Mouse (Mus musculus) MEL (cell line): ENCODE measurements around the gene Tgif1. TPM values are rescaled to one million over a fixed set of nuclear protein-coding genes. Genes with fewer than 3 reads are reported as not detected.

Experiments used
- DNase-seq: peaks from one replicate; pipeline ENCODE4 v3.0.0; 2011; ENCODE audit warnings: low read depth, low spot score
- H3K27ac ChIP-seq: 2 replicates; pipeline ENCODE4 v1.5.1; 2012; ENCODE audit warnings: low read depth, mild to moderate bottlenecking, control low read depth, low read length, moderate library complexity; ENCODE audit not compliant: control insufficient read depth
- H3K27me3 ChIP-seq, 2 experiments: fragments of 150-350 bp in 1 of 2; sonication (generic) in 1 of 2; 2 replicates each; pipeline ENCODE4 v1.6.1; 2012; ENCODE audit warnings: low read length in 2 of 2, mild to moderate bottlenecking in 2 of 2, improper control_type of control experiment in 1 of 2, moderate library complexity in 1 of 2; ENCODE audit not compliant: insufficient read depth in 2 of 2, control insufficient read depth in 1 of 2
- H3K36me3 ChIP-seq, 2 experiments: 2 replicates each; pipeline ENCODE4 v1.6.1; 2012 to 2014; ENCODE audit warnings: low read length in 2 of 2, improper control_type of control experiment in 1 of 2, inconsistent platforms in 1 of 2, mild to moderate bottlenecking in 1 of 2; ENCODE audit not compliant: insufficient read depth in 2 of 2, control insufficient read depth in 1 of 2
- H3K4me1 ChIP-seq, 2 experiments: fragments of 150-350 bp in 1 of 2; sonication (generic) in 1 of 2; 2 replicates each; pipeline ENCODE4 v1.6.1; 2012; ENCODE audit warnings: low read length in 2 of 2, improper control_type of control experiment in 1 of 2, mild to moderate bottlenecking in 1 of 2; ENCODE audit not compliant: insufficient read depth in 2 of 2, control insufficient read depth in 1 of 2
- H3K4me3 ChIP-seq, 2 experiments: fragments of 150-350 bp in 1 of 2; sonication (generic) in 1 of 2; 2 replicates each; pipeline ENCODE4 v1.5.1; 2012; ENCODE audit warnings: low read depth in 2 of 2, low read length in 2 of 2, mild to moderate bottlenecking in 2 of 2, moderate library complexity in 2 of 2, control low read depth in 1 of 2, improper control_type of control experiment in 1 of 2; ENCODE audit not compliant: control insufficient read depth in 1 of 2, insufficient read depth in 1 of 2
- H3K79me2 ChIP-seq: 2 replicates; pipeline ENCODE4 v1.6.1; 2012; ENCODE audit warnings: mild to moderate bottlenecking, low read length, moderate library complexity; ENCODE audit not compliant: control insufficient read depth, poor library complexity, insufficient read depth
- H3K9ac ChIP-seq: 2 replicates; pipeline ENCODE4 v1.6.1; 2012; ENCODE audit warnings: low read depth, mild to moderate bottlenecking, control low read depth, low read length, moderate library complexity; ENCODE audit not compliant: control insufficient read depth, poor library complexity, severe bottlenecking
- H3K9me3 ChIP-seq: fragments of 150-350 bp; sonication (generic); replicated peaks from 2 replicates; pipeline ENCODE4 v1.6.1; 2012; ENCODE audit warnings: mild to moderate bottlenecking, low read length, improper control_type of control experiment, moderate library complexity; ENCODE audit not compliant: insufficient read depth
- CHD2 ChIP-seq: IDR thresholded peaks from 2 replicates; pipeline ENCODE4 v1.6.1; 2011; ENCODE audit warnings: low read length, improper control_type of control experiment
- E2F4 ChIP-seq: IDR thresholded peaks from 2 replicates; pipeline ENCODE4 v1.6.1; 2011; ENCODE audit warnings: low read depth, low read length, improper control_type of control experiment, borderline replicate concordance
- ELF1 ChIP-seq: IDR thresholded peaks from 2 replicates; pipeline ENCODE4 v1.6.1; 2014; ENCODE audit warnings: low read depth, mild to moderate bottlenecking, inconsistent platforms, low read length, improper control_type of control experiment, moderate library complexity
- EP300 ChIP-seq, 2 experiments: IDR thresholded peaks; 2 replicates each; pipeline ENCODE4 v1.6.1; 2011; ENCODE audit warnings: improper control_type of control experiment in 2 of 2, low read length in 2 of 2, low read depth in 1 of 2, mild to moderate bottlenecking in 1 of 2
- ETS1 ChIP-seq: IDR thresholded peaks from 2 replicates; pipeline ENCODE4 v1.6.1; 2012; ENCODE audit warnings: low read depth, mild to moderate bottlenecking, inconsistent platforms, low read length, improper control_type of control experiment, moderate library complexity
- GATA1 ChIP-seq: IDR thresholded peaks from 2 replicates; pipeline ENCODE4 v1.6.1; 2011; ENCODE audit warnings: low read depth, low read length, improper control_type of control experiment
- HCFC1 ChIP-seq: IDR thresholded peaks from 2 replicates; pipeline ENCODE4 v1.6.1; 2012; ENCODE audit warnings: low read depth, mild to moderate bottlenecking, inconsistent platforms, low read length, improper control_type of control experiment, moderate library complexity
- JUND ChIP-seq: IDR thresholded peaks from 2 replicates; pipeline ENCODE4 v1.6.1; 2011; ENCODE audit warnings: low read depth, mild to moderate bottlenecking, improper control_type of control experiment, low read length
- KAT2A ChIP-seq: conservative IDR thresholded peaks from 2 replicates; pipeline ENCODE4 v1.6.1; 2012; ENCODE audit warnings: low read depth, low read length, improper control_type of control experiment, inconsistent platforms
- MAX ChIP-seq: IDR thresholded peaks from 2 replicates; pipeline ENCODE4 v1.6.1; 2011; ENCODE audit warnings: low read length, improper control_type of control experiment
- MEF2A ChIP-seq: IDR thresholded peaks from 2 replicates; pipeline ENCODE4 v1.6.1; 2014; ENCODE audit warnings: low read depth, mild to moderate bottlenecking, inconsistent platforms, low read length, improper control_type of control experiment; ENCODE audit not compliant: poor library complexity, insufficient replicate concordance, severe bottlenecking; ENCODE audit errors: extremely low read depth
- MXI1 ChIP-seq: IDR thresholded peaks from 2 replicates; pipeline ENCODE4 v1.6.1; 2011; ENCODE audit warnings: mild to moderate bottlenecking, low read depth, low read length, improper control_type of control experiment
- MYB ChIP-seq: IDR thresholded peaks from 2 replicates; pipeline ENCODE4 v1.6.1; 2011; ENCODE audit warnings: mild to moderate bottlenecking, low read depth, low read length, improper control_type of control experiment
- NELFE ChIP-seq: IDR thresholded peaks from 2 replicates; pipeline ENCODE4 v1.6.1; 2011; ENCODE audit warnings: low read depth, low read length, improper control_type of control experiment
- NRF1 ChIP-seq: IDR thresholded peaks from 2 replicates; pipeline ENCODE4 v1.6.1; 2014; ENCODE audit warnings: low read depth, mild to moderate bottlenecking, inconsistent platforms, low read length, improper control_type of control experiment, moderate library complexity; ENCODE audit not compliant: poor library complexity, insufficient read depth, severe bottlenecking
- POLR2A ChIP-seq, 2 experiments: IDR thresholded peaks; 2 replicates each; pipeline ENCODE4 v1.6.1; 2011 to 2012; ENCODE audit warnings: low read length in 2 of 2, mild to moderate bottlenecking in 2 of 2, control low read depth in 1 of 2, improper control_type of control experiment in 1 of 2, low read depth in 1 of 2, moderate library complexity in 1 of 2; ENCODE audit not compliant: control insufficient read depth in 1 of 2, insufficient read depth in 1 of 2, poor library complexity in 1 of 2
- POLR2AphosphoS5 ChIP-seq: IDR thresholded peaks from 2 replicates; pipeline ENCODE4 v1.6.1; 2012; ENCODE audit warnings: low read depth, borderline replicate concordance, mild to moderate bottlenecking, inconsistent platforms, low read length, moderate library complexity, mixed read lengths
- RAD21 ChIP-seq: IDR thresholded peaks from 2 replicates; pipeline ENCODE4 v1.6.1; 2011; ENCODE audit warnings: mild to moderate bottlenecking, low read depth, low read length, improper control_type of control experiment
- SIN3A ChIP-seq: IDR thresholded peaks from 2 replicates; pipeline ENCODE4 v1.6.1; 2012; ENCODE audit warnings: low read length, improper control_type of control experiment, inconsistent platforms
- SMC3 ChIP-seq: IDR thresholded peaks from 2 replicates; pipeline ENCODE4 v1.6.1; 2011; ENCODE audit warnings: low read depth, low read length, improper control_type of control experiment
- TAL1 ChIP-seq: IDR thresholded peaks from 2 replicates; pipeline ENCODE4 v1.6.1; 2012; ENCODE audit warnings: mild to moderate bottlenecking, inconsistent platforms, low read length, moderate library complexity, mixed read lengths
- TCF12 ChIP-seq: IDR thresholded peaks from 2 replicates; pipeline ENCODE4 v1.6.1; 2014; ENCODE audit warnings: low read depth, mild to moderate bottlenecking, inconsistent platforms, low read length, improper control_type of control experiment, moderate library complexity
- USF1 ChIP-seq: IDR thresholded peaks from 2 replicates; pipeline ENCODE4 v1.6.1; 2014; ENCODE audit warnings: low read depth, mild to moderate bottlenecking, inconsistent platforms, low read length, improper control_type of control experiment, moderate library complexity
- ZC3H11A ChIP-seq: IDR thresholded peaks from 2 replicates; pipeline ENCODE4 v1.6.1; 2012; ENCODE audit warnings: low read depth, mild to moderate bottlenecking, inconsistent platforms, low read length, improper control_type of control experiment
- polyA plus RNA-seq, 2 experiments: library from polyadenylated mRNA; stranded (reverse) in 1 of 2; unstranded in 1 of 2; fragments of >175 nt in 1 of 2; fragments of >200 nt in 1 of 2; gene quantifications; 2 replicates each; pipeline versions ENCODE4 v1.2.1 to v1.2.4; 2012; ENCODE audit warnings: low replicate concordance in 2 of 2, low read depth in 1 of 2; ENCODE audit not compliant: insufficient read length in 2 of 2, insufficient read depth in 1 of 2, missing spikeins in 1 of 2
- total RNA-seq: library from RNA; depleted of rRNA; stranded (reverse); fragments of 300-350 nt; gene quantifications from 2 replicates; pipeline ENCODE4 v1.2.3, GENCODE M21; 2012

Tgif1 gene
- total and polyA plus RNA-seq, 3 experiments, result 9.1 to 29.5 TPM; not detected in 1

DNA sequence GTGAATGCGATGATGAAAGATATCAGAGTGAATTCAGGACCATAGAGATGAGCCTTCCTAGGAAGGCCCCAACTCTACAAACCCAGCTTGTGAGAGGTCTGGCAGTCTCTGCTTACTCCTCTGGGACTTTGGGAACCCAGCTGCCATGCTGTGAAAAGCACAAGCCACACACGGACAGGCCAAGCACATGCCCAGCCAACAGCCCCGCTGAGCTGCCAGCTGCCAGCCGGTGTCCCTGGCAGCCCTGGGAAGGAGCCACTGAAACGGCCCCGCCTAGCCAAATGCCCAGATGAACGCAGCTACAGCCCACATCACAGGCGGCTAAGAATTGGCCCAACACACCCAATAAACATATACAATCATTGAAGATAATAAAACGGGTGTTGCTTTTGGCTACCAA, 41.5 kb upstream of the Tgif1 start:
- H3K27me3 ChIP-seq, result peaks cover 0 to 2% of the 10 kb centered on the region in 2 experiments; a peak in 1 of 4 replicates
- no peak overlapping the region for H3K4me3 ChIP-seq
- H3K36me3 ChIP-seq, result no peaks in the 10 kb centered on the region
- H3K9me3 ChIP-seq, result no peaks in the 10 kb centered on the region
- no peaks in the 10 kb centered on the region for H3K79me2 ChIP-seq
- no peak overlapping the region for H3K9ac ChIP-seq
- no peak for TF ChIP-seq ETS1
- no peak for TF ChIP-seq JUND
- TF ChIP-seq TAL1, result no peak
- no peak for TF ChIP-seq CHD2
- TF ChIP-seq HCFC1, result no peak
- no peak for TF ChIP-seq ELF1
- no peak for TF ChIP-seq RAD21
- no peak for TF ChIP-seq NELFE
- no peak for TF ChIP-seq SIN3A
- H3K4me1 ChIP-seq, result no peaks in the 10 kb centered on the region
- no peak overlapping the region for H3K27ac ChIP-seq
- no peak for DNase-seq

- H3K27me3 ChIP-seq, result peaks cover 0 to 2% of the 10 kb centered on the region in 2 experiments; a peak in 1 of 4 replicates
- DNase-seq, result no peak
Observed at GRCm38 (mm10) chr17:70893151-70893550, 39.8 kb upstream of the Tgif1 start.

More at GRCm38 (mm10) chr17:70893151-70893550, 39.8 kb upstream of the Tgif1 start:
- no peak for TF ChIP-seq E2F4
- no peak for TF ChIP-seq EP300 (IDR thresholded peaks at IDR 0.05; ENCODE audit: low read depth in 1 of 2, low read length in 2 of 2)
- TF ChIP-seq KAT2A, result no peak
- TF ChIP-seq ETS1, result no peak
- no peak for TF ChIP-seq POLR2A (IDR thresholded peaks at IDR 0.05; ENCODE audit: control insufficient read depth in 1 of 2, insufficient read depth in 1 of 2, low read depth in 1 of 2, low read length in 2 of 2, poor library complexity in 1 of 2)
- TF ChIP-seq POLR2AphosphoS5, result no peak
- TF ChIP-seq USF1, result no peak
- no peak for TF ChIP-seq ZC3H11A
- TF ChIP-seq MAX, result no peak
- TF ChIP-seq MYB, result no peak
- TF ChIP-seq SMC3, result no peak
- TF ChIP-seq NELFE, result no peak
- TF ChIP-seq TCF12, result no peak
- TF ChIP-seq SIN3A, result no peak
- TF ChIP-seq GATA1, result no peak
- TF ChIP-seq MXI1, result no peak
- no peak for TF ChIP-seq HCFC1
- TF ChIP-seq CHD2, result no peak
- no peak for TF ChIP-seq NRF1
- TF ChIP-seq MEF2A, result no peak
- Histone ChIP-seq H3K9me3 (no peaks in the 10 kb centered on the region), H3K36me3 (no peaks in the 10 kb centered on the region), H3K9ac (no peak overlapping the region), H3K79me2 (no peaks in the 10 kb centered on the region), H3K4me3 (no peak overlapping the region), H3K27ac (no peak overlapping the region), H3K4me1 (no peaks in the 10 kb centered on the region)
